Mouse (Mus musculus) C3H10T1/2 (cell line): ENCODE data around the gene Plcd3. TPM values are rescaled to one million over a fixed set of nuclear protein-coding genes. Genes with fewer than 3 reads are reported as not detected.

Experiments
- polyA plus RNA-seq, 2 experiments: library from polyadenylated mRNA; unstranded; fragments of >200 nt; fragmentation: generic; extraction: Trizol; gene quantifications; one replicate each; pipeline ENCODE4 v1.2.1; 2012; ENCODE audit warnings: missing spikeins in 2 of 2

Plcd3 gene
- polyA plus RNA-seq, result 10 to 100 TPM; 20.9 to 60.1 TPM

GRCm38 (mm10) chr11:103101481-103101865 lies at the start of gene Plcd3, which contains the start of gene Acbd4:
Gene Plcd3, minus strand, starts transcription at chr11:103101658.
Gene Acbd4, plus strand, starts transcription at chr11:103101682.

DNA sequence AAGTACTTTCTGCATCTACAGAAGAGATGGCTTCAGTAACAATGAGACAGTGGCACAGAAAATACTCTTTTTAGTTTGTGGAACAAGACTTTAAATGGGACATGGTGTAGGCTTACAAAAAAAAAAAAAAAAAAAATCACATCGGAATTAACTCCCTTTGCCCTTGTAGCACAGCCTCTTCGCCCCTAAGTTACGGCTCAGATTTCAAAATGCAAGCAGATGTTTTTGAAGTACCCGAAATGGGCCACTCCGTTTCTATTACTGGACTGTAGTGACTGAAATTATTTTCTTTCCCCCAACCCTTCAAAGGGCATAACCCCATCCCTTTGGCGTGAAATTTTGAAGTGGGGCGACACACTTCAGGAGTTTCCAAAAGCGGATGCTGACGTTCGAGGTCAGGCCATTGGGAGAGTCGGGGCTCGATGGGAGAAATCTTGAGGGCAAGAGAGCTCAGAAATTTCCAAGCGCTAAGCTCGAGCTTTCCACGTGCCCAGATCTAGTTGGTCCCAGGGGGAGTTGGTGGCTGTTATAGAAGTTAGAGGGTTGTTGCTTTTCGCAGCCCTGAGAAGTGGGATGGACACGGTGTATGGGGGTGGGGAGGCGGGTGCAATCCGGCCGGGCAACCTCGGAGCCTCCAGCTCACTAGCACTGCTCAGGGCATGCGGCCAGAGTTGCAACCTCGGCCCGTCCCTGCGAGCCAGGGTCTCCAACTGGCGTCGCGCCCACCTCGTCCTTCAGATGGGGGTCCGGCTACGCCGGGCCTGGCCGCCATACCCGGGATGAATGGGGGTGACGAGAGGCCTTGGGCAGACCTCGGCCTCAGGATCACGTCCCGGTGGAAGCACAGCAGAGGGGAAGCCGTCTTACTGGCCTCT lies 30.5 kb upstream of the Plcd3 start, which contains the start of gene Hexim2:
TSS of gene Hexim2 (plus strand) at position 729 of the 875 bp plus-strand sequence.

DNA sequence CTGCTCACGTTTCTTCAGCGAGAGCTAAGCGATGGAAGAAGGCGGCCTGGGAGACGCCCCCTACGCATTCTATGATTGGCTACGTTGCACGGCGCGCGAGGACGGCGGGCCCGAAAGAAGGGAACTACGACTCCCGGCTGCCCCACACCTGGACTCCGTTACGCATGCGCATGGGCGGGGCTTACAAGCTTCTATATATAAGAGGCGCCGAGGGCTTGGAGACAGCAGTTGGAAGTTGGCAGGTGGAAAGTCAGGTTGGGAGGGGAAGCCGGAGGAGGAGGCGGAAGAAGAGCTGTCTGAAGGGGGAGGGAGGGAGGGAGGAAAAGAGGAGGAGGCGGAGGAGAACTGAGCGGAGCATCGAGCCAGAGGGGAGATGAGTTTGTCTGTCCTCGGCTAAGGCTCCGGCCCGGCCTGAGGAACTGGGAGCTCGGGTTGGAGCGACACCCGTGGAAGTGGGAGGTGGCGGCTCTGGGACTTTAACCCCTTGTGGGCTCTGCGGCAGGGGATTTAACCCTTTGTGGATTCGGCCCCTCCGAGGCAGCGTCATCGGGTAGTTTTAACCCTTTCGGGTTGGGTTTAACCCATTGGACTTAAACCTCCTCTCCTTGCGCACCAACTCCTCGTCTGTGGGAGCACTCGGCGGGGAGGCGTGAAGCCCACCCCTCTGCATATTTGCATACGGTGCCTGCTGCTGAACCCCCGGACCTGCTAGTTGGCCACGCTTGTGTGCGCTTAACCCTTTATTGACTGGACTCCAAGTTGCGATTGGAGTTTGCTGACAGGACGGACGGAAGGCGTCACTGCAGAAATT lies 14.8 kb upstream of the Plcd3 start, which contains the start of gene Hexim1:
TSS of gene Hexim1 (plus strand) at position 224 of the 811 bp plus-strand sequence.

GRCm38 (mm10) chr11:103028176-103028891 lies 73.1 kb downstream of the Plcd3 start, which contains the start of the genes Nmt1 and Dcakd:
Gene Nmt1, plus strand, starts transcription at chr11:103028190.
Gene Dcakd, minus strand, starts transcription at chr11:103028333.

Other genes with a start within 250 kb of the Plcd3 start
- 100 to 1,000 TPM; 148 to 318 TPM for gene Eftud2, start 220.7 kb downstream of the Plcd3 start, polyA plus RNA-seq
- 1 to 10 TPM; 1.9 to 3.8 TPM for gene Ccdc103, start 220.5 kb downstream of the Plcd3 start, polyA plus RNA-seq
- under 1 TPM; 0.02 to 0.04 TPM for gene Fam187a, start 216.5 kb downstream of the Plcd3 start, polyA plus RNA-seq
- under 1 TPM; 0.05 to 0.38 TPM for gene Gfap, start 200.7 kb downstream of the Plcd3 start, polyA plus RNA-seq
- gene Kif18b, start 176.5 kb downstream of the Plcd3 start, polyA plus RNA-seq, result 10 to 100 TPM; 23.2 to 40.7 TPM
- gene C1ql1, start 155.0 kb downstream of the Plcd3 start, polyA plus RNA-seq, result not detected
- gene Nmt1, start 73.5 kb downstream of the Plcd3 start, polyA plus RNA-seq, result 10 to 100 TPM; 70.6 to 88.9 TPM
- 100 to 1,000 TPM; 148 to 200 TPM for gene Dcakd, start 73.3 kb downstream of the Plcd3 start, polyA plus RNA-seq
- 10 to 100 TPM; 39.7 to 76.4 TPM for gene Acbd4, start within 50 bp of the Plcd3 start, polyA plus RNA-seq
- 10 to 100 TPM in 1 of 2 experiments, 1 to 10 TPM in 1; 9.2 to 53.2 TPM for gene Hexim1, start 14.6 kb upstream of the Plcd3 start, polyA plus RNA-seq
- 10 to 100 TPM in 1 of 2 experiments, 1 to 10 TPM in 1; 4.9 to 26.4 TPM for gene Hexim2, start 30.8 kb upstream of the Plcd3 start, polyA plus RNA-seq
- under 1 TPM; 0.14 to 0.20 TPM for gene Fmnl1, start 69.4 kb upstream of the Plcd3 start, polyA plus RNA-seq
- gene 1700023F06Rik, start 106.9 kb upstream of the Plcd3 start, polyA plus RNA-seq, result 1 to 10 TPM in 1 of 2 experiments, under 1 TPM in 1; 0.16 to 4.3 TPM
- gene Spata32, start 116.8 kb upstream of the Plcd3 start, polyA plus RNA-seq, result under 1 TPM in 1 of 2 experiments, not detected in 1; 0.05 TPM
- gene Map3k14, start 165.8 kb upstream of the Plcd3 start, polyA plus RNA-seq, result 10 to 100 TPM in 1 of 2 experiments, 1 to 10 TPM in 1; 7.7 to 20.6 TPM